Mouse (Mus musculus) CH12.LX (cell line): ENCODE data around the gene Gna11. TPM values are rescaled to one million over a fixed set of nuclear protein-coding genes. Genes with fewer than 3 reads are reported as not detected.

ENCODE experiments used
- DNase-seq: peaks from one replicate; pipeline ENCODE4 v3.0.0-alpha.2; 2013; ENCODE audit errors: extremely low read depth
- H3K27ac ChIP-seq: 2 replicates; pipeline ENCODE4 v1.5.1; 2012; ENCODE audit warnings: low read depth, mild to moderate bottlenecking, control low read depth, moderate library complexity; ENCODE audit not compliant: insufficient read depth
- H3K27me3 ChIP-seq: replicated peaks from 2 replicates; pipeline ENCODE3; 2012; ENCODE audit warnings: inconsistent platforms
- H3K36me3 ChIP-seq, 2 experiments: replicated peaks in 1 of 2; 2 replicates each; pipeline versions ENCODE3 to v1.6.1; 2012; ENCODE audit warnings: inconsistent platforms in 1 of 2, low read length in 1 of 2, mild to moderate bottlenecking in 1 of 2, mixed read lengths in 1 of 2, moderate library complexity in 1 of 2; ENCODE audit not compliant: control insufficient read depth in 1 of 2, insufficient read depth in 1 of 2
- H3K4me1 ChIP-seq, 2 experiments: 2 replicates each; pipeline ENCODE4 v1.6.1; 2012; ENCODE audit warnings: inconsistent platforms in 1 of 2, moderate library complexity in 1 of 2; ENCODE audit not compliant: insufficient read depth in 2 of 2, control insufficient read depth in 1 of 2
- H3K4me2 ChIP-seq: 2 replicates; pipeline ENCODE4 v1.6.1; 2012; ENCODE audit warnings: low read depth, mild to moderate bottlenecking, control low read depth; ENCODE audit not compliant: poor library complexity, insufficient read depth, severe bottlenecking
- H3K4me3 ChIP-seq, 3 experiments: fragments of 150-350 bp in 1 of 3; sonication (generic) in 1 of 3; replicated peaks in 1 of 3; 2 replicates each; pipeline versions ENCODE3 to v1.5.1; 2011 to 2012; ENCODE audit warnings: low read depth in 2 of 3, low read length in 2 of 3, mild to moderate bottlenecking in 2 of 3, moderate library complexity in 2 of 3, control low read depth in 1 of 3, improper control_type of control experiment in 1 of 3, inconsistent platforms in 1 of 3, mixed read lengths in 1 of 3; ENCODE audit not compliant: poor library complexity in 1 of 3
- H3K79me2 ChIP-seq: replicated peaks from 2 replicates; pipeline ENCODE4 v1.6.1; 2012; ENCODE audit warnings: mild to moderate bottlenecking, moderate library complexity; ENCODE audit not compliant: control insufficient read depth, poor library complexity, insufficient read depth, severe bottlenecking; ENCODE audit errors: extremely low read depth
- H3K9ac ChIP-seq: 2 replicates; pipeline ENCODE4 v1.6.1; 2012; ENCODE audit warnings: low read depth, mild to moderate bottlenecking, control low read depth, moderate library complexity; ENCODE audit not compliant: insufficient read depth
- H3K9me3 ChIP-seq: replicated peaks from 2 replicates; pipeline ENCODE3; 2012; ENCODE audit warnings: low read length, inconsistent platforms, mixed read lengths
- BHLHE40 ChIP-seq: IDR thresholded peaks from 2 replicates; pipeline ENCODE4 v1.6.1; 2011; ENCODE audit warnings: mild to moderate bottlenecking, low read depth, low read length, improper control_type of control experiment
- CHD1 ChIP-seq: IDR thresholded peaks from 2 replicates; pipeline ENCODE4 v1.6.1; 2012; ENCODE audit warnings: low read depth, low read length, improper control_type of control experiment, inconsistent platforms
- CTCF ChIP-seq, 2 experiments: IDR thresholded peaks in 1 of 2; conservative IDR thresholded peaks in 1 of 2; 2 replicates each; pipeline ENCODE4 v1.5.1; 2011 to 2012; ENCODE audit warnings: low read depth in 2 of 2, low read length in 2 of 2, improper control_type of control experiment in 1 of 2, inconsistent platforms in 1 of 2, mild to moderate bottlenecking in 1 of 2, moderate library complexity in 1 of 2
- EP300 ChIP-seq: IDR thresholded peaks from 2 replicates; pipeline ENCODE4 v1.6.1; 2011; ENCODE audit warnings: low read length, improper control_type of control experiment
- ETS1 ChIP-seq: conservative IDR thresholded peaks from 2 replicates; pipeline ENCODE4 v1.6.1; 2012; ENCODE audit warnings: low read depth, mild to moderate bottlenecking, inconsistent platforms, low read length, improper control_type of control experiment, moderate library complexity
- GABPA ChIP-seq: IDR thresholded peaks from 2 replicates; pipeline ENCODE4 v1.6.1; 2012; ENCODE audit warnings: low read depth, low read length, improper control_type of control experiment, inconsistent platforms; ENCODE audit not compliant: insufficient replicate concordance
- HCFC1 ChIP-seq: IDR thresholded peaks from 2 replicates; pipeline ENCODE4 v1.6.1; 2012; ENCODE audit warnings: low read depth, mild to moderate bottlenecking, inconsistent platforms, low read length, improper control_type of control experiment
- MAFK ChIP-seq: IDR thresholded peaks from 2 replicates; pipeline ENCODE4 v1.6.1; 2011; ENCODE audit warnings: low read length, improper control_type of control experiment; ENCODE audit not compliant: insufficient replicate concordance
- MAX ChIP-seq: IDR thresholded peaks from 2 replicates; pipeline ENCODE4 v1.6.1; 2011; ENCODE audit warnings: low read length, improper control_type of control experiment
- MAZ ChIP-seq: IDR thresholded peaks from 2 replicates; pipeline ENCODE4 v1.6.1; 2012; ENCODE audit warnings: low read depth, mild to moderate bottlenecking, inconsistent platforms, low read length, improper control_type of control experiment, moderate library complexity
- MXI1 ChIP-seq: IDR thresholded peaks from 2 replicates; pipeline ENCODE4 v1.6.1; 2011; ENCODE audit warnings: mild to moderate bottlenecking, low read depth, low read length, improper control_type of control experiment
- MYC ChIP-seq: IDR thresholded peaks from 2 replicates; pipeline ENCODE4 v1.6.1; 2011; ENCODE audit warnings: low read depth, mild to moderate bottlenecking, improper control_type of control experiment, low read length
- NRF1 ChIP-seq: IDR thresholded peaks from 2 replicates; pipeline ENCODE4 v1.6.1; 2014; ENCODE audit warnings: low read depth, mild to moderate bottlenecking, inconsistent platforms, low read length, improper control_type of control experiment, moderate library complexity
- POLR2A ChIP-seq: IDR thresholded peaks from 2 replicates; pipeline ENCODE4 v1.6.1; 2011; ENCODE audit warnings: low read depth, mild to moderate bottlenecking, improper control_type of control experiment, low read length
- POLR2AphosphoS2 ChIP-seq: IDR thresholded peaks from 2 replicates; pipeline ENCODE4 v1.6.1; 2011; ENCODE audit warnings: low read depth, low read length, improper control_type of control experiment
- RAD21 ChIP-seq: IDR thresholded peaks from 2 replicates; pipeline ENCODE4 v1.6.1; 2011; ENCODE audit warnings: low read depth, mild to moderate bottlenecking, low read length, improper control_type of control experiment, moderate library complexity
- SIN3A ChIP-seq: IDR thresholded peaks from 2 replicates; pipeline ENCODE4 v1.6.1; 2012; ENCODE audit warnings: low read length, improper control_type of control experiment, inconsistent platforms
- TCF12 ChIP-seq: IDR thresholded peaks from 2 replicates; pipeline ENCODE4 v1.6.1; 2014; ENCODE audit warnings: low read depth, mild to moderate bottlenecking, inconsistent platforms, low read length, improper control_type of control experiment
- USF1 ChIP-seq: IDR thresholded peaks from 2 replicates; pipeline ENCODE4 v1.6.1; 2014; ENCODE audit warnings: low read depth, mild to moderate bottlenecking, inconsistent platforms, low read length, improper control_type of control experiment
- USF2 ChIP-seq: conservative IDR thresholded peaks from 2 replicates; pipeline ENCODE4 v1.6.1; 2011; ENCODE audit warnings: low read depth, low read length, improper control_type of control experiment
- ZC3H11A ChIP-seq: IDR thresholded peaks from 2 replicates; pipeline ENCODE4 v1.6.1; 2012; ENCODE audit warnings: low read depth, mild to moderate bottlenecking, inconsistent platforms, low read length, improper control_type of control experiment
- ZNF384 ChIP-seq: IDR thresholded peaks from 2 replicates; pipeline ENCODE4 v1.6.1; 2012; ENCODE audit warnings: low read depth, low read length, improper control_type of control experiment, inconsistent platforms
- dilution Hi-C: fragments of 300-500 bp; cut with MboI; formaldehyde crosslinking; loops from 2 replicates; pipeline ENCODE4 v1.14.3; 2020; ENCODE audit warnings: low sequenced_read_pairs; ENCODE audit not compliant: extremely low pct_unique_long_range_greater_than_20kb, extremely low pct_ligation_motif_present
- in situ Hi-C: fragments of 300-500 bp; cut with MboI; formaldehyde crosslinking; loops from 3 replicates; pipeline ENCODE4 v1.14.3; 2019; ENCODE audit warnings: low sequenced_read_pairs, low pct_ligation_motif_present, low pct_unique_long_range_greater_than_20kb, mixed read lengths
- polyA plus RNA-seq: library from polyadenylated mRNA; unstranded; fragments of >175 nt; gene quantifications from 2 replicates; pipeline ENCODE4 v1.2.1, GENCODE M21; 2012; ENCODE audit warnings: low read depth; ENCODE audit not compliant: insufficient read length
- total RNA-seq, 2 experiments: library from RNA; depleted of rRNA; stranded (reverse); fragments of 300-350 nt in 1 of 2; fragments of >200 nt in 1 of 2; gene quantifications; 2 replicates each; pipeline ENCODE4 v1.2.3; 2012 to 2014

Gna11 gene
- total and polyA plus RNA-seq, 3 experiments = 4.3 to 8.7 (median 7.2) TPM

- peaks cover 23 to 44% of the 10 kb centered on the region in 2 experiments for H3K4me1 ChIP-seq
- TF ChIP-seq MXI1 (0 out of 2 replicates have a peak, but pooled peaks have one; percentile 54), ETS1 (no peak)
- TF ChIP-seq, all 38 proteins: peak for 1
- H3K27me3 ChIP-seq = peaks cover 2% of the 10 kb centered on the region
- H3K4me3 ChIP-seq = peak overlapping the region in 2 of 3 experiments; percentile 33 to 89
- no peak overlapping the region for H3K27ac ChIP-seq
- H3K9me3 ChIP-seq = no peaks in the 10 kb centered on the region
- in situ Hi-C loops = loop anchor here (5.0 to 10.0 kb wide), 2 partner anchors 35 to 107 kb away; partner anchors contain the start of genes BC025920 and Tle6
- peak overlapping the region; percentile 62 for H3K4me2 ChIP-seq
- peak overlapping the region; percentile 57; the same call in 1 of the 2 replicates for H3K9ac ChIP-seq
- no peak for DNase-seq
- H3K79me2 ChIP-seq = peaks cover 25% of the 10 kb centered on the region
- peaks cover 9 to 21% of the 10 kb centered on the region in 2 experiments for H3K36me3 ChIP-seq
- dilution Hi-C loops = no loop called here
Observed at GRCm38 (mm10) chr10:81497401-81498270, 47.4 kb downstream of the Gna11 start.

GRCm38 (mm10) chr10:81496969-81497368, 48.0 kb downstream of the Gna11 start:
- Histone ChIP-seq H3K79me2 (peaks cover 25% of the 10 kb centered on the region), H3K36me3 (peaks cover 14 to 27% of the 10 kb centered on the region in 2 experiments), H3K4me1 (peaks cover 23 to 44% of the 10 kb centered on the region in 2 experiments), H3K4me3 (peak overlapping the region in 2 of 3 experiments; percentile 85 to 89), H3K4me2 (peak overlapping the region; percentile 62), H3K27me3 (peaks cover 2% of the 10 kb centered on the region), H3K9me3 (no peaks in the 10 kb centered on the region), H3K9ac (peak overlapping the region; percentile 57), H3K27ac (no peak overlapping the region)
- dilution Hi-C loops (no loop called here), in situ Hi-C loops (loop anchor here (5.0 to 10.0 kb wide), 2 partner anchors 35 to 108 kb away; partner anchors contain the start of genes BC025920 and Tle6)
- DNase-seq = no peak
- TF ChIP-seq ETS1 (peak; percentile 32; the same call in 1 of the 2 replicates), CHD1 (0 out of 2 replicates have a peak, but pooled peaks have one; percentile 66), ZNF384 (no peak), CTCF (conservative IDR thresholded peaks at IDR 0.05 in 1 of 2, IDR thresholded peaks at IDR 0.05 in 1 of 2; ENCODE audit: low read depth in 2 of 2, low read length in 2 of 2) (no peak)

GRCm38 (mm10) chr10:81496264-81496901, 48.6 kb downstream of the Gna11 start, which contains the start of gene Ncln:
Gene Ncln (minus strand): TSS chr10:81496392.
- dilution Hi-C loops (no loop called here), in situ Hi-C loops (loop anchor here (5.0 to 10.0 kb wide), 2 partner anchors 36 to 108 kb away; partner anchors contain the start of genes BC025920 and Tle6)
- H3K4me2 ChIP-seq = peak within 1 kb of the TSS; percentile 77
- peaks cover 20 to 33% of the 10 kb centered on the region in 2 experiments for H3K36me3 ChIP-seq
- H3K79me2 ChIP-seq = peaks cover 25% of the 10 kb centered on the region
- peak; percentile 98 for DNase-seq
- H3K27me3 ChIP-seq = peaks cover 2% of the 10 kb centered on the region
- H3K27ac ChIP-seq = 0 out of 2 replicates have a peak within 1 kb of the TSS, but pooled peaks have one; percentile 31
- H3K4me1 ChIP-seq = peaks cover 23 to 44% of the 10 kb centered on the region in 2 experiments
- no peaks in the 10 kb centered on the region for H3K9me3 ChIP-seq
- peak within 1 kb of the TSS; percentile 89 to 99 (median 96) for H3K4me3 ChIP-seq
- H3K9ac ChIP-seq = peak within 1 kb of the TSS; percentile 77
- no peak for TF ChIP-seq ZC3H11A
- no peak for TF ChIP-seq USF1
- TF ChIP-seq SIN3A = peak; percentile 83
- TF ChIP-seq POLR2AphosphoS2 = peak; percentile 72; the same call in 1 of the 2 replicates
- peak; percentile 85 for TF ChIP-seq MXI1
- TF ChIP-seq USF2 = no peak
- TF ChIP-seq NRF1 = peak; percentile 34; the same call in 1 of the 2 replicates
- 0 out of 2 replicates have a peak, but pooled peaks have one; percentile 30 for TF ChIP-seq MYC
- TF ChIP-seq TCF12 = peak; percentile 22; the same call in 1 of the 2 replicates
- TF ChIP-seq BHLHE40 = 0 out of 2 replicates have a peak, but pooled peaks have one; percentile 12
- TF ChIP-seq MAFK = no peak
- peak; percentile 97 for TF ChIP-seq HCFC1
- peak; percentile 98 for TF ChIP-seq MAX
- TF ChIP-seq RAD21 = no peak
- TF ChIP-seq POLR2A = peak; percentile 83
- peak; percentile 82; the same call in 1 of the 2 replicates for TF ChIP-seq GABPA
- no peak for TF ChIP-seq EP300
- no peak for TF ChIP-seq MAZ
